Mouse (Mus musculus) spleen, adult 12 weeks (tissue): ENCODE data around the gene Rhot1.
"Not testable (repeated sequence)": the region's sequence is repeated elsewhere in the genome, so short reads cannot be mapped to it uniquely, and the experiment has no call there.

Experiments used
- DNase-seq: peaks from one replicate; pipeline ENCODE4 v3.0.0; 2022; ENCODE audit warnings: low spot score

Gene Rhot1

GRCm38 (mm10) chr11:80208860-80209800 lies at the start of gene Rhot1:
Gene Rhot1, plus strand, starts transcription at chr11:80209019.
- DNase-seq, result peak; percentile 93

- no peak for DNase-seq
Observed at GRCm38 (mm10) chr11:80161041-80161440, 47.8 kb upstream of the Rhot1 start.

- DNase-seq, result no peak
Observed at GRCm38 (mm10) chr11:80163362-80164116, 45.3 kb upstream of the Rhot1 start.

GRCm38 (mm10) chr11:80164224-80164623 lies 44.6 kb upstream of the Rhot1 start:
- no peak for DNase-seq

GRCm38 (mm10) chr11:80168121-80168520 lies 40.7 kb upstream of the Rhot1 start:
- DNase-seq, result no peak

GRCm38 (mm10) chr11:80168611-80169249 lies 40.1 kb upstream of the Rhot1 start:
- no peak for DNase-seq

- DNase-seq, result no peak
Observed at GRCm38 (mm10) chr11:80169629-80170028, 39.2 kb upstream of the Rhot1 start.

GRCm38 (mm10) chr11:80170351-80170750 lies 38.5 kb upstream of the Rhot1 start:
- DNase-seq, result no peak

- DNase-seq, result no peak
Observed at GRCm38 (mm10) chr11:80171884-80172283, 36.9 kb upstream of the Rhot1 start.

- no peak for DNase-seq
Observed at GRCm38 (mm10) chr11:80173963-80174670, 34.7 kb upstream of the Rhot1 start.

GRCm38 (mm10) chr11:80176911-80177895 lies 31.6 kb upstream of the Rhot1 start:
- no peak for DNase-seq

- no peak for DNase-seq
Observed at GRCm38 (mm10) chr11:80178316-80178715, 30.5 kb upstream of the Rhot1 start.

- no peak for DNase-seq
Observed at GRCm38 (mm10) chr11:80181021-80181749, 27.6 kb upstream of the Rhot1 start.

- not testable (repeated sequence) for DNase-seq
Observed at GRCm38 (mm10) chr11:80183054-80183704, 25.6 kb upstream of the Rhot1 start.

- DNase-seq, result peak; percentile 68
Observed at GRCm38 (mm10) chr11:80183705-80184255, 25.0 kb upstream of the Rhot1 start, which contains the start of gene Rnf135. Gene Rnf135, plus strand, starts transcription at chr11:80183851.

GRCm38 (mm10) chr11:80184531-80185071 lies 24.2 kb upstream of the Rhot1 start:
- no peak for DNase-seq

- not testable (repeated sequence) for DNase-seq
Observed at GRCm38 (mm10) chr11:80185441-80185976, 23.3 kb upstream of the Rhot1 start.

- no peak for DNase-seq
Observed at GRCm38 (mm10) chr11:80190280-80190679, 18.5 kb upstream of the Rhot1 start.
